Mouse (Mus musculus) lung, postnatal 0 days (tissue): ENCODE measurements around the gene Emx2. TPM values are rescaled to one million over a fixed set of nuclear protein-coding genes. Genes with fewer than 3 reads are reported as not detected.

ENCODE experiments used
- ATAC-seq: fragments of 200-750 bp; cut with Nextera tagmentation; 2 replicates; pipeline ENCODE4 v1.8.0; 2017; ENCODE audit warnings: moderate library complexity
- DNase-seq: peaks from one replicate; pipeline ENCODE4 v3.0.0-alpha.2; 2016; ENCODE audit warnings: low spot score
- H3K27ac ChIP-seq: fragments of 300-500 bp; sonication (generic); 2 replicates; pipeline ENCODE4 v1.5.1; 2014; ENCODE audit warnings: antibody characterized with exemption, mild to moderate bottlenecking, low read length, mixed read lengths
- H3K27me3 ChIP-seq: fragments of 300-500 bp; sonication (generic); replicated peaks from 2 replicates; pipeline ENCODE4 v1.6.1; 2014; ENCODE audit warnings: low read length, mixed read lengths; ENCODE audit not compliant: insufficient read depth
- H3K36me3 ChIP-seq: fragments of 300-500 bp; sonication (generic); 2 replicates; pipeline ENCODE4 v1.6.1; 2014; ENCODE audit warnings: low read length, mixed read lengths; ENCODE audit not compliant: insufficient read depth
- H3K4me1 ChIP-seq: fragments of 300-500 bp; sonication (generic); 2 replicates; pipeline ENCODE4 v1.6.1; 2014; ENCODE audit warnings: antibody characterized with exemption, low read depth, low read length, mixed read lengths; ENCODE audit not compliant: insufficient read depth
- H3K4me2 ChIP-seq: fragments of 300-500 bp; sonication (generic); replicated peaks from 2 replicates; pipeline ENCODE4 v1.6.1; 2014; ENCODE audit warnings: low read depth, mild to moderate bottlenecking, low read length, moderate library complexity, mixed read lengths
- H3K4me3 ChIP-seq: fragments of 300-500 bp; sonication (generic); 2 replicates; pipeline ENCODE4 v1.5.1; 2014; ENCODE audit warnings: low read depth, low read length
- H3K9ac ChIP-seq: fragments of 300-500 bp; sonication (generic); replicated peaks from 2 replicates; pipeline ENCODE4 v1.6.1; 2014; ENCODE audit warnings: low read depth, mild to moderate bottlenecking
- H3K9me3 ChIP-seq: fragments of 300-500 bp; sonication (generic); 2 replicates; pipeline ENCODE4 v1.6.1; 2016; ENCODE audit warnings: low read length, mixed read lengths
- CTCF ChIP-seq: IDR thresholded peaks from 2 replicates; pipeline ENCODE4 v1.5.1; 2016; ENCODE audit warnings: antibody characterized with exemption, mild to moderate bottlenecking
- EP300 ChIP-seq: IDR thresholded peaks from 2 replicates; pipeline ENCODE4 v1.6.1; 2016; ENCODE audit warnings: antibody characterized with exemption, mild to moderate bottlenecking, control low read depth
- WGBS: fragments of 180-500 bp; shearing (Covaris S2); extraction: QIAGEN DNeasy Blood & Tissue Kit; methylation state at CpG from one replicate; pipeline ENCODE4 v1.1.7; 2014; 5-methylcytosine and 5-hydroxymethylcytosine counted together
- polyA plus RNA-seq: library from polyadenylated mRNA; unstranded; fragments of >200 nt; fragmentation: Nextera tagmentation; extraction: Ambion mirVana; gene quantifications from 2 replicates; pipeline ENCODE4 v1.2.1, GENCODE M21; 2015

Emx2 gene
- polyA plus RNA-seq, 1 experiment from 2014 or later: not detected

GRCm38 (mm10) chr19:59460328-59461115, 2.4 kb downstream of the Emx2 start:
- Histone ChIP-seq H3K4me2 (no peak overlapping the region), H3K27me3 (peaks cover 90% of the 10 kb centered on the region), H3K36me3 (no peaks in the 10 kb centered on the region), H3K4me1 (no peaks in the 10 kb centered on the region), H3K9me3 (no peaks in the 10 kb centered on the region), H3K4me3 (0 out of 2 replicates have a peak overlapping the region, but pooled peaks have one; percentile 28), H3K27ac (no peak overlapping the region), H3K9ac (no peak overlapping the region)
- ATAC-seq (no peak), DNase-seq (no peak)
- TF ChIP-seq EP300 (no peak), CTCF (no peak)
- WGBS: 2% methylated on average over 34 of the region's 34 CpGs

- Histone ChIP-seq H3K36me3 (no peaks in the 10 kb centered on the region), H3K4me3 (no peak overlapping the region), H3K4me1 (no peaks in the 10 kb centered on the region), H3K27me3 (peaks cover 78% of the 10 kb centered on the region), H3K4me2 (no peak overlapping the region), H3K9me3 (no peaks in the 10 kb centered on the region), H3K9ac (no peak overlapping the region), H3K27ac (no peak overlapping the region)
- DNase-seq (no peak), ATAC-seq (no peak)
- TF ChIP-seq CTCF (no peak), EP300 (no peak)
- 2% methylated on average over 36 of the region's 36 CpGs for WGBS
Observed at GRCm38 (mm10) chr19:59461481-59462421, 3.6 kb downstream of the Emx2 start.

- DNase-seq (no peak), ATAC-seq (no peak)
- no peaks in the 10 kb centered on the region for H3K4me1 ChIP-seq
- no peak overlapping the region for H3K4me2 ChIP-seq
- no peaks in the 10 kb centered on the region for H3K9me3 ChIP-seq
- H3K36me3 ChIP-seq: no peaks in the 10 kb centered on the region
- no peak overlapping the region for H3K4me3 ChIP-seq
- no peak for TF ChIP-seq CTCF
- TF ChIP-seq EP300: no peak
- H3K9ac ChIP-seq: no peak overlapping the region
- 8% methylated on average over 19 of the region's 19 CpGs for WGBS
- H3K27me3 ChIP-seq: peaks cover 78% of the 10 kb centered on the region
- no peak overlapping the region for H3K27ac ChIP-seq
Observed at GRCm38 (mm10) chr19:59462459-59463292, 4.5 kb downstream of the Emx2 start.

GRCm38 (mm10) chr19:59463842-59464443, 5.8 kb downstream of the Emx2 start:
- ATAC-seq (no peak), DNase-seq (no peak)
- H3K9ac ChIP-seq: no peak overlapping the region
- H3K4me2 ChIP-seq: no peak overlapping the region
- no peak overlapping the region for H3K27ac ChIP-seq
- H3K27me3 ChIP-seq: peaks cover 78% of the 10 kb centered on the region
- H3K36me3 ChIP-seq: no peaks in the 10 kb centered on the region
- H3K4me3 ChIP-seq: no peak overlapping the region
- H3K4me1 ChIP-seq: no peaks in the 10 kb centered on the region
- TF ChIP-seq EP300: no peak
- no peak for TF ChIP-seq CTCF
- H3K9me3 ChIP-seq: no peaks in the 10 kb centered on the region
- 6% methylated on average over 19 of the region's 19 CpGs for WGBS

GRCm38 (mm10) chr19:59465281-59465680, 7.1 kb downstream of the Emx2 start:
- Histone ChIP-seq H3K4me1 (no peaks in the 10 kb centered on the region), H3K36me3 (no peaks in the 10 kb centered on the region), H3K9ac (no peak overlapping the region), H3K4me3 (no peak overlapping the region), H3K4me2 (no peak overlapping the region), H3K27ac (no peak overlapping the region), H3K27me3 (peaks cover 80% of the 10 kb centered on the region), H3K9me3 (no peaks in the 10 kb centered on the region)
- TF ChIP-seq CTCF (no peak), EP300 (no peak)
- WGBS: 0% methylated on average over 2 of the region's 2 CpGs
- ATAC-seq (no peak), DNase-seq (no peak)
